Mouse (Mus musculus): Measurements from ENCODE around the gene Wrap73.

GRCm38 (mm10) chr4:154171931-154172604 is 29.9 kb downstream of the Wrap73 start:
- no peak for TF ChIP-seq ELF1 (IDR thresholded peaks at IDR 0.05; ENCODE audit: low read depth, low read length)
- no peak for TF ChIP-seq MYC (IDR thresholded peaks at IDR 0.05; ENCODE audit: low read depth, low read length)
- no peak for TF ChIP-seq MXI1 (IDR thresholded peaks at IDR 0.05; ENCODE audit: low read depth, low read length)
- TF ChIP-seq NELFE (IDR thresholded peaks at IDR 0.05; ENCODE audit: low read depth, low read length) = no peak
